Mouse (Mus musculus) midbrain, embryonic 16.5 days (tissue): ENCODE measurements at regions not wholly inside any gene's neighbourhood (a gene's known extent, or its start where the extent isn't known, plus 50 kb on each side); places are given as distances from the start of the nearest gene placed in this dataset.
A peak's percentile ranks its signal among the peaks of the same experiment; 100 is the strongest.

Experiments used
- ATAC-seq: fragments of 200-750 bp; cut with Nextera tagmentation; 2 replicates; pipeline ENCODE4 v1.8.0; 2017; ENCODE audit warnings: moderate TSS enrichment
- H3K27ac ChIP-seq: fragments of 300-500 bp; sonication (generic); 2 replicates; pipeline ENCODE4 v1.5.1; 2014; ENCODE audit warnings: mild to moderate bottlenecking, low read length, mixed read lengths
- H3K27me3 ChIP-seq: fragments of 300-500 bp; sonication (generic); 2 replicates; pipeline ENCODE4 v1.6.1; 2014; ENCODE audit warnings: low read depth, low read length, mixed read lengths; ENCODE audit not compliant: control insufficient read depth, insufficient read depth
- H3K36me3 ChIP-seq: fragments of 300-500 bp; sonication (generic); 2 replicates; pipeline ENCODE4 v1.6.1; 2014; ENCODE audit warnings: mild to moderate bottlenecking, low read length, moderate library complexity, mixed read lengths; ENCODE audit not compliant: control insufficient read depth, insufficient read depth
- H3K4me1 ChIP-seq: fragments of 300-500 bp; sonication (generic); 2 replicates; pipeline ENCODE4 v1.6.1; 2014; ENCODE audit warnings: mild to moderate bottlenecking, low read length, mixed read lengths; ENCODE audit not compliant: control insufficient read depth, insufficient read depth
- H3K4me2 ChIP-seq: fragments of 300-500 bp; sonication (generic); 2 replicates; pipeline ENCODE4 v1.6.1; 2014; ENCODE audit warnings: mild to moderate bottlenecking, low read length, mixed read lengths
- H3K4me3 ChIP-seq: fragments of 300-500 bp; sonication (generic); 2 replicates; pipeline ENCODE4 v1.5.1; 2014; ENCODE audit warnings: low read depth, mild to moderate bottlenecking, low read length, moderate library complexity, mixed read lengths
- H3K9ac ChIP-seq: fragments of 300-500 bp; sonication (generic); 2 replicates; pipeline ENCODE4 v1.6.1; 2014; ENCODE audit warnings: low read depth, low read length, mixed read lengths
- H3K9me3 ChIP-seq: fragments of 300-500 bp; sonication (generic); replicated peaks from 2 replicates; pipeline ENCODE4 v1.6.1; 2014; ENCODE audit warnings: mild to moderate bottlenecking, low read length, mixed read lengths; ENCODE audit not compliant: control insufficient read depth, poor library complexity, severe bottlenecking
- WGBS: fragments of 180-500 bp; shearing (Covaris S2); extraction: QIAGEN DNeasy Blood & Tissue Kit; methylation state at CpG from one replicate; pipeline ENCODE4 v1.1.7; 2014; 5-methylcytosine and 5-hydroxymethylcytosine counted together

GRCm38 (mm10) chr5:78284456-78285199, 876.8 kb upstream of the Igfbp7 start:
- Histone ChIP-seq H3K4me2 (no peak overlapping the region), H3K27me3 (no peaks in the 10 kb centered on the region), H3K9ac (no peak overlapping the region), H3K4me3 (no peak overlapping the region), H3K4me1 (peaks cover 4% of the 10 kb centered on the region; the same call in 1 of the 2 replicates), H3K9me3 (no peaks in the 10 kb centered on the region), H3K27ac (peak overlapping the region; percentile 52; the same call in 1 of the 2 replicates), H3K36me3 (no peaks in the 10 kb centered on the region)
- peak; percentile 71 for ATAC-seq
- WGBS = 61% methylated on average over 6 of the region's 6 CpGs

- 80% methylated on average over 3 of the region's 3 CpGs for WGBS
- H3K27me3 ChIP-seq = no peaks in the 10 kb centered on the region
- no peaks in the 10 kb centered on the region for H3K36me3 ChIP-seq
- H3K4me2 ChIP-seq = no peak overlapping the region
- no peak overlapping the region for H3K4me3 ChIP-seq
- no peak for ATAC-seq
- no peak overlapping the region for H3K27ac ChIP-seq
- no peak overlapping the region for H3K9ac ChIP-seq
- H3K9me3 ChIP-seq = no peaks in the 10 kb centered on the region
- H3K4me1 ChIP-seq = no peaks in the 10 kb centered on the region
Observed at GRCm38 (mm10) chr5:78251491-78251890, 843.6 kb upstream of the Igfbp7 start.

GRCm38 (mm10) chr5:78213696-78214095, 805.9 kb upstream of the Igfbp7 start:
- Histone ChIP-seq H3K4me2 (no peak overlapping the region), H3K27me3 (no peaks in the 10 kb centered on the region), H3K4me3 (no peak overlapping the region), H3K4me1 (no peaks in the 10 kb centered on the region), H3K27ac (no peak overlapping the region), H3K36me3 (no peaks in the 10 kb centered on the region), H3K9me3 (no peaks in the 10 kb centered on the region), H3K9ac (no peak overlapping the region)
- no peak for ATAC-seq
- 90% methylated on average over 1 of the region's 1 CpGs for WGBS
